Mouse (Mus musculus): ENCODE data around the gene Nr2c2ap.

Nr2c2ap gene

DNA sequence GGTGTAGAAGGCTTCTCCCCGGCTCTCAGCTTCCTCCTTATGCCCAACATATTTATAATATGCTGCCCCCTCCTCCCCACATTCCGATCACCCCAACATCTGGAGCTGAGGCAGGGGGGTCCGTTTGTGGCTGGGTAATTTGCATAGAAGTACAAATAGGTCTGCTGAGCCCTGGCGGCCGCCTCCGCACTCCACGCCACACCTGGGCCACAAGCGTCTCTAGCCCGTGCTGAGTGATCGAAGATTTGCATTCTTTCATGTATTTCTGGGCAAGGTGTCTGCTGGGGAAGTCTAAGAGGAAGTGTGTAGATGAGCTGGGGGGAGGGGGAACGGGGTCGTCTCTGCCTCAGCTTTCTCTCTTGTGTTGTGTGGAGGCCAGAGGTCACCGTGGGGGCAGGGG, 28.9 kb downstream of the Nr2c2ap start:
- no peak for DNase-seq (ENCODE audit: low read depth, low spot score)

DNA sequence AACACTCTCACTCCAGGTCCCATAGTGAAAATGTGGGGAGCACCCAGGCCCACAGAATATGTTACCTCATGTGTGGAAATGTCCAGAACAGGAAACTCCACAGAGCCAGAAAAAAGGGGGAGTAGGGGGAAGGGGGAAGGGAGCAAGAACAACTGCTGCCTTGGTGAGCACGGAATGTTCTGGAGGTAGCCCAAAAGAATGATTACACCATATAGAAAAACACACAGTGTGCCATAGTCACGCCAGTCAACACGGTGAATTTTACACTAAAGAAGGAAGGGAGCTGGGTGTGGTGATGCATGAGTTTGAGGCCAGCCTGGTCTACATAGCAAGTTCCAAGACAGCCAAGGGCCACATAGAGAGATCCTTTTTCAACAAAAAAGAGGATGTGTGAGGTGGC, 32.2 kb downstream of the Nr2c2ap start:
- no peak for DNase-seq (ENCODE audit: low read depth, low spot score)

- DNase-seq (ENCODE audit: low read depth, low spot score): peak; percentile 74
Observed at GRCm38 (mm10) chr8:70166504-70167110, 35.5 kb downstream of the Nr2c2ap start.

DNA sequence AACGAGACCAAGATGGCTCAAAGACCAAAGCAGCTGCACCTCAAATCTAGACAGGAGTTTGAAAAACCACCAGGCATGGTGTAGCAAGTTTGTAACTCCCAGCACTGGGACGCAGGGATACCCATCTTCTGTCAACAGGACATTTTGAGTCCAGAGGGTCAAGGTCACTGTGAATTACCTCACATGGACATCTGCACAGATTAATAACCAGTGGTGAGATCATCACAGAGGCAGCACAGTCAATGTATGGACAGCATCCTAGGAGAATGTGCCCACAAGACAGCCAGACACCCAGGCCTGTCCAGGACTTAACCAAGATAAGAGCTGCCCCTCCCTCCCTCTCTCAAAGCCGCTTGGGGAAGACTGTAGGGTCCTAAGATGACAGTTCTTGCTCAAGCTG, 39.0 kb downstream of the Nr2c2ap start:
- DNase-seq (ENCODE audit: low read depth, low spot score): no peak

DNA sequence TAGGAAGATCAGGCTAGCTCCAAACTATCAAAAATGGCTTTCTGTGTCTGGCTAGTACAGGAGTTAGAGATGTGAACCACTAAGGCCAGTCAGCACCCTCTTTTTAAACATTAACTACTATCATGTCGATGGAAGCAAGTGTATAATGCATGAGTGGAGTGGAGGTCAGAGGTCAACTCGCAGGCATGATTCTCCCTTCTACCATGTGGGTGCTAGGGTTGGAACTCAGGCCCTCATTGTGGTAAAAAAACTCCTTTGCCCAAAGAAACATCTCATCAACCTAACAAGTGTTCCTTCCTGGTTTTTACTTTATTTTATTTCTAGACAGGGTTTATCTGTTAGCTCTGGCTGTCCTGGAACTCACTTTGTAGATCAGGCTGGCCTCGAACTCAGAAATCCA, 39.6 kb downstream of the Nr2c2ap start:
- no peak for DNase-seq (ENCODE audit: low read depth, low spot score)

- DNase-seq (ENCODE audit: low read depth, low spot score): no peak
Observed at GRCm38 (mm10) chr8:70171240-70171639, 40.1 kb downstream of the Nr2c2ap start.

GRCm38 (mm10) chr8:70172043-70172681, 41.0 kb downstream of the Nr2c2ap start, which contains the start of gene Tmem161a:
Gene Tmem161a, plus strand, starts transcription at chr8:70172356.
- DNase-seq (ENCODE audit: low read depth, low spot score): peak; percentile 86

- no peak for DNase-seq (ENCODE audit: low read depth, low spot score)
Observed at GRCm38 (mm10) chr8:70173320-70173719, 42.2 kb downstream of the Nr2c2ap start.

- no peak for DNase-seq (ENCODE audit: low read depth, low spot score)
Observed at GRCm38 (mm10) chr8:70174079-70174478, 42.9 kb downstream of the Nr2c2ap start.

- DNase-seq (ENCODE audit: low read depth, low spot score): no peak
Observed at GRCm38 (mm10) chr8:70178231-70178630, 47.1 kb downstream of the Nr2c2ap start.

DNA sequence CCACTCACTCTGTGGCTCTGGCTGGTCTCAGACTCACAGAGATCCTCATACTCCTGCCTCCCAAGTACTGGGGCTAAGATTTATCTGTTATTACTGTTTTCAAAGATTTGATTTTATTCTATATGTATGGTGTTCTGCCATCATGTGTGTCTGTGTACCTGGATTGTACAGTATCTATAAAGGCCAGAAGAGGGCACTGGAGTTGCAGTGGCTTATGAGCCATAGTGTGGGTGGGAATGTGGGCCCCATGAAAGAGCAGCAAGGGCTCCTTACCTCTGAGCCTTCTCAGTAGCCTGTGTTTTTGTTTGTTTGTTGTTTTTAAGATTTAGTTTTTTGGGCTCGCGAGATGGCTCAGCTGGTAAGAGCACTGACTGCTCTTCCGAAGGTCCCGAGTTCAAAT, 47.9 kb downstream of the Nr2c2ap start:
- DNase-seq (ENCODE audit: low read depth, low spot score): no peak

- DNase-seq (ENCODE audit: low read depth, low spot score): no peak
Observed at GRCm38 (mm10) chr8:70181212-70181902, 50.2 kb downstream of the Nr2c2ap start.

DNA sequence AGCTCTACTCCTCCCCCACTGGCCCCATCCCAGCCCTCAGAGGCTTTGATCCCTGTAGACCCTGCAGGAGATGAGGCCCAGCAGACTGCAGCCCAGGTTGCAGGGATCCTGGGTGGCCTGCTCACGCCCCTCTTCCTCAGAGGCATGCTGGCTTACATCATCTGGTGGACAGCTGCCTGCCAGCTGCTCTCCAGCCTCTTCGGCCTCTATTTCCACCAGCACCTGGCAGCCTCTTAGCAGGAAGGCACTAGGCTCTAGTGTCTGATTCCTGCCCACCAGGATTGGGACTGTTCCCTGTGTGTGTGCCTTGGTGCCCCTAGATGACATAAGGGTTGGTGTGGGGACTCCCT, 50.7 kb downstream of the Nr2c2ap start:
- no peak for DNase-seq (ENCODE audit: low read depth, low spot score)

- DNase-seq (ENCODE audit: low read depth, low spot score): no peak
Observed at GRCm38 (mm10) chr8:70183194-70183593, 52.1 kb downstream of the Nr2c2ap start.

All from retina, postnatal 7 days (tissue).